Mouse (Mus musculus) embryonic facial prominence, embryonic 10.5 days (tissue): ENCODE measurements at regions not wholly inside any gene's neighbourhood (a gene's known extent, or its start where the extent isn't known, plus 50 kb on each side); places are given as distances from the start of the nearest gene placed in this dataset.
A peak's percentile ranks its signal among the peaks of the same experiment; 100 is the strongest.

Source experiments
- DNase-seq: peaks from one replicate; pipeline ENCODE4 v3.0.0-alpha.2; 2017; ENCODE audit warnings: low spot score
- H3K27ac ChIP-seq: fragments of 300-500 bp; sonication (generic); replicated peaks from 2 replicates; pipeline ENCODE4 v1.5.1; 2016; ENCODE audit warnings: mild to moderate bottlenecking
- H3K27me3 ChIP-seq: fragments of 300-500 bp; sonication (generic); replicated peaks from 2 replicates; pipeline ENCODE4 v1.6.1; 2016; ENCODE audit warnings: low read depth, mild to moderate bottlenecking; ENCODE audit not compliant: poor library complexity, severe bottlenecking
- H3K36me3 ChIP-seq: fragments of 300-500 bp; sonication (generic); replicated peaks from 2 replicates; pipeline ENCODE4 v1.6.1; 2016; ENCODE audit warnings: mild to moderate bottlenecking, moderate library complexity
- H3K4me1 ChIP-seq: fragments of 300-500 bp; sonication (generic); 2 replicates; pipeline ENCODE4 v1.6.1; 2016
- H3K4me3 ChIP-seq: fragments of 300-500 bp; sonication (generic); 2 replicates; pipeline ENCODE4 v1.5.1; 2016; ENCODE audit warnings: mild to moderate bottlenecking, moderate library complexity
- H3K9me3 ChIP-seq: fragments of 300-500 bp; sonication (generic); 2 replicates; pipeline ENCODE4 v1.6.1; 2016; ENCODE audit warnings: mild to moderate bottlenecking
- WGBS: fragments of 180-500 bp; shearing (Covaris S2); methylation state at CpG from one replicate; pipeline ENCODE4 v1.1.7; 2016; 5-methylcytosine and 5-hydroxymethylcytosine counted together

DNA sequence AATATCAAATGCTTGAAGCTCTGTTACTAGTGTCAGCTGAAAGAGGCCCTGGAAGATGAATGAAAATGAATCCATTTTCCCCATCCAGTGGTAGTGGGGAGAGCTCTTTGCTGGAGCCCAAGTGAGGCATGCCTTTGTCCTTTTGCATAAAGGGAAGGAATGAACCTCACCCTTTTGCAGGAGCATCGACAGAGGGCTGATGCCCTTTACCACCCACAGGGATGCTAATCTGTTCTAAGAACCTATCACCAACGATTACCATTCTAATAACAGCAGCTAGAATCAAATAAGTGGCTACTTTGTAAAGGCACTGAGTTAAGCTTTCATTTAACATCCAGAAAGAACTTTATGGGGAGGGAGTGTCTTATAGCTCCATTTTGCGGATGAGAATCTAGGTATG lies 184.9 kb upstream of the Nlrp1b start:
- Histone ChIP-seq H3K27ac (no peak overlapping the region), H3K27me3 (no peaks in the 10 kb centered on the region), H3K9me3 (no peaks in the 10 kb centered on the region), H3K36me3 (no peaks in the 10 kb centered on the region), H3K4me1 (0 out of 2 replicates have a peak, but pooled peaks cover 8% of the 10 kb centered on the region), H3K4me3 (no peak overlapping the region)
- WGBS: 53% methylated on average over 3 of the region's 3 CpGs
- no peak for DNase-seq

DNA sequence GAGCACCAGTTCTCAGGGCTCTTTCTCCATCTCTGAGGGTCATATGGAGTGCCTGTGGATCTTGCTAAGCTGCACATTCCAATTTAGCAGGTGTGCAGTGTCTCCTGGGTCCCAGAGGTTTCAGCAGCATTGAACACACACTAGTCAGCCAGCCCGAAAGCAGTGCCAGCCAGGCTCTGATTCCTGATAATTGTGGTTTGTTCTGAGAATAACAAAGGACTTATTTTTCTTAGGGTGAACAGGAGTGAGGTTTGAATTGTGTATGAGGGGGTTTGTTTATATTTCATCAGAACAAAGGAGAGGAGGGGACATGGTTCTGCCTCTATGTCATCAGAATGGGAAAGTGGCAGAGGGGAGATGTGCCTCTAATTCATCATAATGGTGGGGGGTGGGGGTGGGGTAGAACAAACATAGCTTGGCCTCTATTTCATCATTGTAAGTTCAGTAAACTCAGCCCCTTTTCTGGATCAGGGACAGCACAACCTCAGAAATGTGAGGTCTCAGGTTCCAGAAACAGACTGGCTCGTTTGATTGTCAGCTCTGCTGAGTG lies 191.8 kb upstream of the Nlrp1b start:
- Histone ChIP-seq H3K27ac (no peak overlapping the region), H3K9me3 (0 out of 2 replicates have a peak, but pooled peaks cover 5% of the 10 kb centered on the region), H3K27me3 (no peaks in the 10 kb centered on the region), H3K36me3 (no peaks in the 10 kb centered on the region), H3K4me1 (peaks cover 8% of the 10 kb centered on the region; the same call in 1 of the 2 replicates), H3K4me3 (no peak overlapping the region)
- DNase-seq: no peak
- WGBS: 48% methylated on average over 2 of the region's 2 CpGs

DNA sequence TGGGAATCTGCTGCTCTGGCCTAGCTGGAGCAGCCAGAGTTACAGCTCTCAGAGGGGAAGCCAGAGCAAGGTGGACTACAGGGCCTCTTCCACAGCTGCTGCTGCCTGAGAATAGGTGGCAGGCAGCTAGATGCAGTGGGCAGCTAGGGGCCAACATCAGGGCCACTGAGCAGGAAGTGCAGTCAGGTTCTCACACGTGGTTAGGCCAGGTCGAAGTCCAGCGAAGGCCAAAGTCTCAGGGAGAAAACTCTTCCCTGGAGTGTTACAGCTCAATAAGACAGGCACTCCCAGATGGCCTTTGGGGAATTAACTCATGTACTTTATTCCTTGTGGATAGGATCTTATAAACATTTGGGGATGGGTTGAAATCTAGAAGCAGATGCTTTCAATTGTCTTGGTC lies 192.7 kb upstream of the Nlrp1b start:
- no peak for DNase-seq
- Histone ChIP-seq H3K4me3 (no peak overlapping the region), H3K27ac (no peak overlapping the region), H3K36me3 (no peaks in the 10 kb centered on the region), H3K4me1 (peaks cover 8% of the 10 kb centered on the region; the same call in 1 of the 2 replicates), H3K9me3 (0 out of 2 replicates have a peak, but pooled peaks cover 5% of the 10 kb centered on the region), H3K27me3 (no peaks in the 10 kb centered on the region)
- WGBS: 81% methylated on average over 3 of the region's 3 CpGs

DNA sequence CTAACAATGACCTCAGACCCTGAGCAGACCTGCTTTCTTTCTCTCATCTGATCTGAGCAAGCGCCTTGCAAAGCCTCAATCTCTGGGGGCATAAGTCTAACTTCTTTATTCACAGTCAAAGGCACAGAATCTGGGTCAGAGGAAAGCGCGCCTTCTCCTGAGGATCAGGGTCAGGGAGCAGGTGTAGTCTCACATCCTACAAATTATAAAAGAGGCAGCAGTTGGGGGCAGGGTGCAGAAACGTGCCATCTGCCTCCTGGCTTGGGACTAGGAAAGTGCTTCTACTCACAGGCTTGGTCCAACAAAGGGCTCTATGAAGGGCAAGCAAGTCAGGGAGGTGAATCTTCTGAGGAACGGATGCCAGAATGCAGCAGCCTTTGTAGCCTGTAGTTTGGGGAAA lies 194.3 kb upstream of the Nlrp1b start:
- H3K4me1 ChIP-seq: peaks cover 8% of the 10 kb centered on the region; the same call in 1 of the 2 replicates
- no peak overlapping the region for H3K27ac ChIP-seq
- DNase-seq: no peak
- no peaks in the 10 kb centered on the region for H3K36me3 ChIP-seq
- WGBS: 84% methylated on average over 5 of the region's 5 CpGs
- no peak overlapping the region for H3K4me3 ChIP-seq
- 0 out of 2 replicates have a peak, but pooled peaks cover 5% of the 10 kb centered on the region for H3K9me3 ChIP-seq
- H3K27me3 ChIP-seq: no peaks in the 10 kb centered on the region

DNA sequence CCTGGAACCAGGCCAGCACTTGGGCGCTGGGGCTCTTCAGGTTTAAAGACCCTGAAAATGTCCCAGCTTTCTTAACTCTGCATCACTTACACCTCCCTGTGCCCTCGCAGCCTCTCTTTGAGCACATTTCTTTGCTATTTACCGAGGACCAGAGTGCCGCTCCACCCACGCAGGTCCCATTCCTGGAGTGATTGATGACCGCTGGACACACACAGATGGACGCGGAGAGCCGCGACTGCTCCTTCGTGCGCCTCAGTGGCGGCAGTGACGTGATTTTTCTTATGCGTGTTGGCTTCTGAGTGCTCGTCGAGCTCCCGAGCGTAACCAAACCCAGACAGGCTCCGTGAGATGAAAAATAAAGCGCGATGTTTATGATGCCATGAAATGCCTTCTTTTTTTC lies 199.2 kb upstream of the Nlrp1b start:
- H3K4me1 ChIP-seq: no peaks in the 10 kb centered on the region
- H3K27ac ChIP-seq: no peak overlapping the region
- no peak for DNase-seq
- no peaks in the 10 kb centered on the region for H3K27me3 ChIP-seq
- WGBS: 94% methylated on average over 22 of the region's 22 CpGs
- H3K4me3 ChIP-seq: no peak overlapping the region
- no peaks in the 10 kb centered on the region for H3K36me3 ChIP-seq
- H3K9me3 ChIP-seq: 0 out of 2 replicates have a peak, but pooled peaks cover 5% of the 10 kb centered on the region

DNA sequence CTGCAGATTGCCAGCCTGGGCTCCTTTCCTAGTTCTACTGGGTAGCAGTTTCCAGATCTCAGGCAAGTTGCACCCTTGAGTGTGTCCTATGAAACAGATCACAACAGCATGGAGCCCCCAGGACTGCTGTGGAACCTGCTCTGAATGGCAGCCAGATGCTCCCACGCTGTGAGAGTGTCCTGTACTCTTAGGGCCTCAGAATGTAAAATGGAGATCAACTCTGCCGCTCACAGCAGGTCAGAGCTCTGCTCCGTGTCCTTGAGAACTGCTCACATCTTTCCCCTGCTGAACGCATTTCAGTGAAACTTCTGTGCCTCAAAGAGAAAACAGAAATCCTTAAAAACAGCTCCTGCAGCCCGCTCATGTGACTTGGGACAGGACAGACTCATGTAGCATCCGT lies 203.7 kb upstream of the Nlrp1b start:
- Histone ChIP-seq H3K4me1 (0 out of 2 replicates have a peak, but pooled peaks cover 2% of the 10 kb centered on the region), H3K9me3 (no peaks in the 10 kb centered on the region), H3K27ac (no peak overlapping the region), H3K27me3 (peaks cover 7% of the 10 kb centered on the region), H3K4me3 (no peak overlapping the region), H3K36me3 (no peaks in the 10 kb centered on the region)
- WGBS: 55% methylated on average over 6 of the region's 6 CpGs
- no peak for DNase-seq

DNA sequence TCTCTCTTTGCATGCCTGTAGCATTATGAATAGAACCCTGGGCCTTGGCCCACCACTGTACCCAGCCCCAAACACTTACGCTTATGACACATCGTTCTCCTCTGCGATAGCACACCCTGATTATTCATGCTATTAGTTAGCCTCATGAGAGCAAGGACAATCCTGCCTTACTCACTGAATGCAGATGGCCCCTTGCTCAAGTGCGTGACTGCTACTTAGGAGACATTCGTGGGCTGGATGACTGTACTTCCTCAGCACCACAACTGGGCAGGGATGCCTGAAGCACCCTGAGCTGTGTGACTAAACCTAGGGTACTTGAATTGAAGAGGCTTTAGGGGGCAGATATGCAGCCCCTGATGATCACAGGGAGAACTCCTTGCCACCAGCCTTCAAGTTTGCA lies 204.4 kb upstream of the Nlrp1b start:
- H3K27ac ChIP-seq: no peak overlapping the region; the same call in 1 of the 2 replicates
- no peaks in the 10 kb centered on the region for H3K9me3 ChIP-seq
- no peaks in the 10 kb centered on the region for H3K36me3 ChIP-seq
- WGBS: 87% methylated on average over 5 of the region's 5 CpGs
- no peak for DNase-seq
- peaks cover 13% of the 10 kb centered on the region for H3K27me3 ChIP-seq
- no peak overlapping the region for H3K4me3 ChIP-seq
- peaks cover 8% of the 10 kb centered on the region for H3K4me1 ChIP-seq

DNA sequence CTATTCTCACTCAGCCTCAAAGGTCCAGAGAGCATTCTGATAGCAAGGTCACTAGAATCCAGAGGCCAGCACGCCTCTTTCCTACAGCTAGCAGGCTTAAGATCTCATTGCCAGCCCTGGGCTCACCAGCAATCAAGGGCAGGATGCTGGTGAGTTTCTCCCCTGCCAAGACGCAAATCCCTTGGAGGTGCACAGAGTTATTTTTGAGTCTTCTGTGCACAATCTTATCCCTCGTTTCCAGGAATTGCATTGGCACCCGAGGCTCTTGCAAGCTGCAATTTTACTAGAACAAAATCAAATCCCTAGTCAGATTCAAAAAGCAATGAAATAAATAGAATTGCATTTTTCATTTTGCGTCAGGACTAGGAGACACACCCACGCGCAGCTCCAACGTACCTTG lies 205.2 kb upstream of the Nlrp1b start:
- 58% methylated on average over 8 of the region's 8 CpGs for WGBS
- H3K4me3 ChIP-seq: no peak overlapping the region
- H3K4me1 ChIP-seq: peaks cover 17% of the 10 kb centered on the region
- no peak overlapping the region for H3K27ac ChIP-seq
- H3K36me3 ChIP-seq: no peaks in the 10 kb centered on the region
- DNase-seq: no peak
- peaks cover 20% of the 10 kb centered on the region for H3K27me3 ChIP-seq
- H3K9me3 ChIP-seq: no peaks in the 10 kb centered on the region

DNA sequence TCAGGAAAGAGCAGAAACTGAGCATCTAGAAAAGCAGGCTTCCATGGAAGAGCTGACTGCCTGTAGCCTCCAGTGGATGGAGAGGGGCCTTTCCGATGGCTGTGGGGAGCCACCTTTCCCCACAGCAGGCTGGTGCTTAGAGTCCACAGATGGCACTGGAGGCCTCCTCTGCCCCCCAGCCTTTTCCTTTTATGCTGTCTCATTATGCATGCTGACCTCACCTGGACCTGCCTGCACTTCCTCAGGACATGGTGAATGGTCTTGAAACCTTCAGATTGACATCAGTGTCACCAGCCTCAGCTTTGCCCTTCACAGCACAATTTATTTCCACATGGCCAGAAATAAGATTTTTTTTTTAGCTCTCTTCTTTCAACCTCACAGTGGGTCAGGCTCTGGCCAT lies 205.8 kb upstream of the Nlrp1b start:
- H3K4me3 ChIP-seq: no peak overlapping the region
- no peak overlapping the region for H3K27ac ChIP-seq
- peaks cover 17% of the 10 kb centered on the region for H3K4me1 ChIP-seq
- no peaks in the 10 kb centered on the region for H3K9me3 ChIP-seq
- no peak for DNase-seq
- no peaks in the 10 kb centered on the region for H3K36me3 ChIP-seq
- peaks cover 20% of the 10 kb centered on the region for H3K27me3 ChIP-seq
- 66% methylated on average over 1 of the region's 1 CpGs for WGBS

DNA sequence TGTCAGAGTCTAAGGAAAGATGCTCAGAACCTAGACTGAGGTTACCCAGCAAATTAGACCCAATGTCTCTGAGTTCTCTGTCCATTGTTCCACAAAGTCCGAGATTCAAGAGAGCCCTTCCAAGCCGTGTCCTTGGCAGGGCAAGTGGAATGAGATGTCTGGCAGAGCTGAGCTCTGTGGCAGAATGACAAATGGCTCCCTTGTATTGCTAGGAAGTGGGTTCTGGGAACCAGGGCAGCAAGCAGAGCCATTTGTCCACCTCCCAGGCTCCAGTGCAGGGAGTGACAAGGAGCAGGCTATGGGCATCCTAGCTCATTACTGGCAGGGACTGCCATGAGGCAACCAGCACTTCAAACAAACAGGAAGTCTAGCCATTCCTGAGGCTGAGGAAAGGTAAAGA lies 206.3 kb upstream of the Nlrp1b start:
- WGBS: 77% methylated on average over 2 of the region's 2 CpGs
- Histone ChIP-seq H3K4me3 (no peak overlapping the region), H3K27ac (no peak overlapping the region), H3K36me3 (no peaks in the 10 kb centered on the region), H3K9me3 (no peaks in the 10 kb centered on the region), H3K27me3 (peaks cover 20% of the 10 kb centered on the region), H3K4me1 (peaks cover 17% of the 10 kb centered on the region)
- DNase-seq: no peak

DNA sequence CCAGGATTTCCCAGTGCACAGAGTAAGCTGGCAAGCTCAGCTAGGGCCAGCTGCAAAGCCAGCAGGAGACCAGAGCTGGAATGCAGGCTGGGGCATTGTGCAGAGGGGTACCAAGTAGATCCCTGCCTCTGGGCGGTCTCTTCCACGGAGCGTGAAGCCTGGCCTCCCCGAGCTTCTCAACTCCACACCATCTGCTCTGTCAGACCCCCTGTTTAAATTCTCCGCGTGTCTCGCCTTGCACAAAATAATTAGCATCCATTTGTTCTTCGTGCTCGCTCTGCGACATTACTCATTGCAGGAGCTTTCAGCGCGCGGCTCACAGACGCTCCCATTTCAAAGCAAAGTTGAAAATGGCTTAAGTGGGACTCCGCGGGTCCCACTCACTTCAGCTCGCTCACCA lies 209.3 kb upstream of the Nlrp1b start:
- no peaks in the 10 kb centered on the region for H3K36me3 ChIP-seq
- H3K4me1 ChIP-seq: peaks cover 17% of the 10 kb centered on the region
- peak overlapping the region; percentile 19; the same call in 1 of the 2 replicates for H3K27ac ChIP-seq
- peaks cover 20% of the 10 kb centered on the region for H3K27me3 ChIP-seq
- H3K4me3 ChIP-seq: peak overlapping the region; percentile 42
- H3K9me3 ChIP-seq: no peaks in the 10 kb centered on the region
- peak; percentile 31 for DNase-seq
- 5% methylated on average over 17 of the region's 17 CpGs for WGBS

DNA sequence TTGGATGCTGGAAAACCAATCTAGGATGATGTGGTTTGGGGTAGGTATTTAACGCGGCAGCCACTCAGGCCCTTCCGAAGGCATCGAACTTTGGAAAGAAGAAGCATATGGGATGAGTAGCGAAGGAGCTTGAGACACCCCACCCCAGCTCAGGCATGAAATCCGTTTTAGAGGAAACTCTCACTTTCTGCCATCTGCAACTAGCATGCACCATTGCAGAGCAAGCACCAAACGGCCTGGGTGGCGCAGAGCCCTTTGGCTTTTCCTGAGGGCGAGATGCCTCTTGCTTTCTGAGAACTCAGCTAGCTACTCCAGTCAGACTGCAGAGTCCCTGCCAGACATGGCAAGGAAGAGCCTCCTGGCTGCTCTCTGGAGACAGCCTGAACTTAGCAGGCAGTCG lies 209.9 kb upstream of the Nlrp1b start:
- no peak for DNase-seq
- H3K4me1 ChIP-seq: peaks cover 17% of the 10 kb centered on the region
- WGBS: 58% methylated on average over 10 of the region's 10 CpGs
- no peaks in the 10 kb centered on the region for H3K36me3 ChIP-seq
- H3K27ac ChIP-seq: peak overlapping the region; percentile 19; the same call in 1 of the 2 replicates
- peak overlapping the region; percentile 42 for H3K4me3 ChIP-seq
- peaks cover 20% of the 10 kb centered on the region for H3K27me3 ChIP-seq
- no peaks in the 10 kb centered on the region for H3K9me3 ChIP-seq

DNA sequence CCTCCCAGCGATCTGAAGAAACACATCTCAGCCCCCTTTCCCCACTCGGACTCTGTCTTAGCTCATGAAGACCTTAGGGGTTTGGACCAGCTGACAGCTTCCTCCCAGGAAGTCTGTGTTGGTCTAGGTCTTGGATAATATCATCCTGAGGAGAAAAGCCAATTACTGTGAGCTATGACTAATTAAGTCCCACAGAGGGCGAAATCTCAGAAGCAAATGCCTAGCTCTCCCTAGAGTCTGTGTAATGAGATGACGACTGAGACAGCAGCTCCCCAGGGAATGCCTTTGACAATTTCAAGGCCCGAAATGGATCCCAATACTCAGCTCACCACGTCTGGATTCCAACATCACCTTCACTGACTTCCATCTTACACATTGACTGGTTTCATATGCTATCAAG lies 213.5 kb upstream of the Nlrp1b start:
- H3K27ac ChIP-seq: no peak overlapping the region
- DNase-seq: no peak
- H3K4me3 ChIP-seq: no peak overlapping the region
- no peaks in the 10 kb centered on the region for H3K9me3 ChIP-seq
- peaks cover 15% of the 10 kb centered on the region for H3K27me3 ChIP-seq
- 52% methylated on average over 6 of the region's 6 CpGs for WGBS
- H3K4me1 ChIP-seq: peaks cover 14% of the 10 kb centered on the region
- no peaks in the 10 kb centered on the region for H3K36me3 ChIP-seq
